Mouse (Mus musculus) lung, postnatal 14 days (tissue): ENCODE data around the gene Ccdc155.

Source experiments
- DNase-seq: peaks from one replicate; pipeline ENCODE4 v3.0.0; 2021

Gene Ccdc155

GRCm38 (mm10) chr7:45139904-45140723, 64.6 kb downstream of the Ccdc155 start:
- DNase-seq = no peak

- DNase-seq = no peak
These were observed 66.3 kb downstream of the Ccdc155 start for GRCm38 (mm10) chr7:45138403-45138802.

DNA sequence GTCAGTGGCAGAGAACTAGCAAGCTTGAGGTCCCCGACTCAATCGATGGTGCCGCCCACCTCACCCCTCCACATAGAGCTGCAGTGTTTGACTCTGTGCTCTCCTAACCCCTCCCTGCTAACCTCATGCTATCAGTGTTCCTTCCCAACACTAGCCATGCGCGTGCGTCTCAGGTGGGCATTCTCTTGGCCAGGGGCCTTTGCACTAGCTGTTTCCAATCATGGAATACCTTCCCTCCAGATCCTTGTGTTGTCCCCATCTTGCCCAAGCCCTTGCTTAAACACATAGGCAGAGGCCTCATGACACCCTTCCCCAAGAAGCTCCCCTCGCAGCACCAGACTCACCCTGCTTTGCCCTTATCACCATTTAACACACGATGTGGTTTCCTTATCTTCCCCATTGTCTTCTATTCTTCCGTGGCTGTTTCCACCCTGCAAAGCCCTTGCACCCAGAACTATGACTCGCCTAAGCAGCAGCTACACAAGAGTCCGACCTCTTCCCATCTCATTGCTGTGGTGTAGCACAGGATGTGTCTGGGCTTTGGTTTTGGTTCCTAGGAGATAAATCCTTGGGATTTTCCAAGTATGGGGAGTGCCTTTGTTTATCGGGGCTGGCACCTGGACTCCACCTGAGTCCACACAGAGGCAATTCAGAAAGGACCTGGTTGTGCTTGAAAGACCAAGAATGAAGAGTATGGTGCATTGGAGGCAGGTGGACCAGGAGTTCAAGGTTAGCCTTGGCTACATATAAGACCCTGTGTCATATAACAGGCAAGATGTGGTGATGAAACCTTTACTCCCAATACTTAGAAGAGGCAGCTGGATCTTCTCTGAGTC, 67.3 kb downstream of the Ccdc155 start:
- no peak for DNase-seq

GRCm38 (mm10) chr7:45135993-45136567, 68.6 kb downstream of the Ccdc155 start, which contains the start of the genes Gm45713 and Flt3l:
Gm45713 (minus strand) TSS chr7:45136231.
Flt3l (minus strand) TSS chr7:45136432.
- peak; percentile 97 for DNase-seq

- no peak for DNase-seq
These were observed 69.3 kb downstream of the Ccdc155 start for GRCm38 (mm10) chr7:45135370-45135769.

DNA sequence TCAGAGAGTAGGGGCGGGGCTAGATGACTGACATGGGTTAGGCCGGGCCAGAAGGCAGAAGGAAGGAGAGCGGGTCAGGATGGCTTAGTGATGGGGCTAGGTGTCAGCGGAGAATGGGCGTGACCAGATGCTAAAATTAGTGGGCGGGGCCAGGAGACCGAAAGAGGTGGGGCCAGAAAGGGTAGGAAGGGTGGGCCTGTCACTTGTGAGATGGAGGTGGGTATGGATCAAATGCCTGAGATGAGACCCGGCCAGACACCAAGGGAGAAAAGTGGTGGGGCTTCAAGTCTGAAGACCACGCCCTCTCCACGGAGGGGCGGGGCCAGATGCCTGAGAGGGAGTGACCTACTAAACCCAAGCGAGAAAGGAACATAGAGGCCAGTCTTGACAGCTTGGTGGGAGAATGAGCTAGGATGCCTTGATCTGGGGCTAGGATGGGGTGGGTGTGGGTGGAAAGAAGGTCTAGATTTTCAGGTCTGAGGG, 70.1 kb downstream of the Ccdc155 start:
- peak; percentile 25 for DNase-seq
